ENCODE assay signal across 29 mouse cellular contexts in genomic region chr3:146380874-146381273, GRCm38 (mm10). TPM values are rescaled to one million over a fixed set of nuclear protein-coding genes. Genes with fewer than 3 reads are reported as not detected.
A peak's percentile ranks its signal among the peaks of the same experiment; 100 is the strongest.
DNase-seq lines count a peak whose midpoint lies in the region; ATAC-seq and TF ChIP-seq lines count a peak whose summit lies in the region.
"Had no signal": no experiment of that assay in that cellular context is flagged by ENCODE, and none has a peak within 500 bp of the region (broad histone marks: within the 10 kb centered on the region; RNA-seq: fewer than 3 reads in every experiment).

No protein-coding gene starts in this region.

- H3K4me3 ChIP-seq in forebrain, postnatal 0 days (ENCODE audit: low read depth, low read length): no peak overlapping the region
- H3K4me3 ChIP-seq in forebrain, embryonic 13.5 days: no peak overlapping the region
- no peak overlapping the region for H3K4me3 ChIP-seq in heart, embryonic 10.5 days
- H3K4me3 ChIP-seq in liver, embryonic 13.5 days (replicated peaks): no peak overlapping the region
- no peak overlapping the region for H3K4me3 ChIP-seq in liver, postnatal 0 days (ENCODE audit: low read depth, low read length)
- H3K4me3 ChIP-seq: embryonic facial prominence, embryonic 12.5 days; embryonic facial prominence, embryonic 15.5 days; forebrain, embryonic 12.5 days; gastrocnemius, adult 2 months; heart, adult 2 months; heart, embryonic 12.5 days; heart, embryonic 15.5 days; hindbrain, embryonic 12.5 days; hindbrain, embryonic 15.5 days had no signal

- no peaks in the 10 kb centered on the region for H3K36me3 ChIP-seq in forebrain, postnatal 0 days (ENCODE audit: insufficient read depth)
- H3K36me3 ChIP-seq in forebrain, embryonic 13.5 days (ENCODE audit: poor library complexity, severe bottlenecking): no peaks in the 10 kb centered on the region
- H3K36me3 ChIP-seq in heart, embryonic 10.5 days: no peaks in the 10 kb centered on the region
- H3K36me3 ChIP-seq in liver, embryonic 13.5 days: no peaks in the 10 kb centered on the region
- H3K36me3 ChIP-seq in liver, postnatal 0 days (replicated peaks; ENCODE audit: insufficient read depth, low read length): no peaks in the 10 kb centered on the region
- H3K36me3 ChIP-seq: embryonic facial prominence, embryonic 12.5 days; embryonic facial prominence, embryonic 15.5 days; forebrain, embryonic 12.5 days; G1E; heart, embryonic 12.5 days; heart, embryonic 15.5 days; hindbrain, embryonic 12.5 days; hindbrain, embryonic 15.5 days had no signal

- ATAC-seq in forebrain, postnatal 0 days: peak; percentile 16; the same call in 1 of the 2 replicates
- no peak for ATAC-seq in forebrain, embryonic 13.5 days
- no peak for ATAC-seq in liver, embryonic 13.5 days (ENCODE audit: low read depth)
- ATAC-seq in liver, postnatal 0 days: no peak
- ATAC-seq: Patski had no signal

- no peak for DNase-seq in forebrain, postnatal 0 days
- DNase-seq in heart, embryonic 10.5 days (ENCODE audit: low spot score): peak; percentile 9
- no peak for DNase-seq in heart, adult 18-20 months
- no peak for DNase-seq in liver, embryonic 13.5 days
- no peak for DNase-seq in liver, postnatal 0 days
- DNase-seq in testis, postnatal 10 days (ENCODE audit: low spot score): no peak
- DNase-seq: adrenal gland, postnatal 10 days; adrenal gland, postnatal 36 days; B cell, adult 2 months; cerebellum, adult 11 months; cerebellum, adult 2 months; cerebellum, adult 9-11 months; cerebellum, postnatal 25 days; gastrocnemius, adult 2 months; gastrocnemius, postnatal 14 days; heart, adult 2 months; heart, postnatal 10 days; heart, postnatal 36 days had no signal

- no peaks in the 10 kb centered on the region for H3K9me3 ChIP-seq in forebrain, postnatal 0 days (ENCODE audit: low read length)
- peaks cover 5% of the 10 kb centered on the region; the same call in 1 of the 2 replicates for H3K9me3 ChIP-seq in forebrain, embryonic 13.5 days (replicated peaks)
- H3K9me3 ChIP-seq in heart, embryonic 10.5 days: no peaks in the 10 kb centered on the region; the same call in 1 of the 2 replicates
- H3K9me3 ChIP-seq in liver, embryonic 13.5 days (replicated peaks): 0 out of 2 replicates have a peak, but pooled peaks cover 6% of the 10 kb centered on the region
- H3K9me3 ChIP-seq in liver, postnatal 0 days (ENCODE audit: low read length): peaks cover 3% of the 10 kb centered on the region; the same call in 1 of the 2 replicates
- H3K9me3 ChIP-seq: embryonic facial prominence, embryonic 12.5 days; embryonic facial prominence, embryonic 15.5 days; heart, embryonic 15.5 days; hindbrain, embryonic 15.5 days had no signal

- no peak for TF ChIP-seq EP300 in liver, postnatal 0 days (IDR thresholded peaks at IDR 0.05; ENCODE audit: low read depth)

- H3K9ac ChIP-seq in forebrain, postnatal 0 days: no peak overlapping the region
- H3K9ac ChIP-seq in forebrain, embryonic 13.5 days: no peak overlapping the region
- H3K9ac ChIP-seq in liver, embryonic 13.5 days: no peak overlapping the region
- no peak overlapping the region for H3K9ac ChIP-seq in liver, postnatal 0 days (replicated peaks)
- H3K9ac ChIP-seq: embryonic facial prominence, embryonic 12.5 days; embryonic facial prominence, embryonic 15.5 days; forebrain, embryonic 12.5 days; heart, embryonic 12.5 days; heart, embryonic 15.5 days; hindbrain, embryonic 12.5 days; hindbrain, embryonic 15.5 days had no signal

- H3K4me2 ChIP-seq in forebrain, postnatal 0 days (ENCODE audit: low read depth): no peak overlapping the region
- no peak overlapping the region for H3K4me2 ChIP-seq in forebrain, embryonic 13.5 days
- H3K4me2 ChIP-seq in liver, embryonic 13.5 days: no peak overlapping the region
- H3K4me2 ChIP-seq in liver, postnatal 0 days (ENCODE audit: low read depth, low read length): no peak overlapping the region
- H3K4me2 ChIP-seq: embryonic facial prominence, embryonic 12.5 days; embryonic facial prominence, embryonic 15.5 days; heart, embryonic 15.5 days; hindbrain, embryonic 12.5 days; hindbrain, embryonic 15.5 days had no signal

- H3K27me3 ChIP-seq in forebrain, postnatal 0 days (ENCODE audit: insufficient read depth, low read length): no peaks in the 10 kb centered on the region
- H3K27me3 ChIP-seq in forebrain, embryonic 13.5 days: no peaks in the 10 kb centered on the region
- H3K27me3 ChIP-seq in heart, embryonic 10.5 days (ENCODE audit: insufficient read depth, poor library complexity, severe bottlenecking): no peaks in the 10 kb centered on the region
- no peaks in the 10 kb centered on the region for H3K27me3 ChIP-seq in liver, embryonic 13.5 days
- no peaks in the 10 kb centered on the region for H3K27me3 ChIP-seq in liver, postnatal 0 days (ENCODE audit: insufficient read depth, low read length)
- H3K27me3 ChIP-seq: CH12.LX; embryonic facial prominence, embryonic 12.5 days; embryonic facial prominence, embryonic 15.5 days; heart, embryonic 12.5 days; heart, embryonic 15.5 days; Patski had no signal

- no peaks in the 10 kb centered on the region for H3K4me1 ChIP-seq in forebrain, postnatal 0 days (ENCODE audit: insufficient read depth)
- peaks cover 13% of the 10 kb centered on the region for H3K4me1 ChIP-seq in forebrain, embryonic 13.5 days
- peaks cover 16% of the 10 kb centered on the region; the same call in 1 of the 2 replicates for H3K4me1 ChIP-seq in heart, embryonic 10.5 days
- peaks cover 62% of the 10 kb centered on the region for H3K4me1 ChIP-seq in liver, embryonic 13.5 days (replicated peaks)
- peaks cover 12% of the 10 kb centered on the region for H3K4me1 ChIP-seq in liver, postnatal 0 days (ENCODE audit: insufficient read depth)
- H3K4me1 ChIP-seq: embryonic facial prominence, embryonic 12.5 days; embryonic facial prominence, embryonic 15.5 days; heart, embryonic 15.5 days had no signal

- no peak for TF ChIP-seq CTCF in forebrain, postnatal 0 days (IDR thresholded peaks at IDR 0.05; ENCODE audit: low read depth)
- TF ChIP-seq CTCF in liver, postnatal 0 days (IDR thresholded peaks at IDR 0.05; ENCODE audit: low read depth): no peak

- H3K27ac ChIP-seq in forebrain, postnatal 0 days (ENCODE audit: low read depth, low read length): no peak overlapping the region
- H3K27ac ChIP-seq in forebrain, embryonic 13.5 days: no peak overlapping the region
- no peak overlapping the region for H3K27ac ChIP-seq in heart, embryonic 10.5 days
- H3K27ac ChIP-seq in liver, embryonic 13.5 days: 0 out of 2 replicates have a peak overlapping the region, but pooled peaks have one; percentile 31
- no peak overlapping the region for H3K27ac ChIP-seq in liver, postnatal 0 days (ENCODE audit: low read depth)
- H3K27ac ChIP-seq: embryonic facial prominence, embryonic 12.5 days; embryonic facial prominence, embryonic 15.5 days; gastrocnemius, adult 2 months; heart, adult 2 months; heart, embryonic 15.5 days; hindbrain, embryonic 15.5 days had no signal

- 68% methylated on average over 2 of the region's 2 CpGs for WGBS in forebrain, postnatal 0 days
- 92% methylated on average over 2 of the region's 2 CpGs for WGBS in forebrain, embryonic 13.5 days
- 96% methylated on average over 2 of the region's 2 CpGs for WGBS in heart, embryonic 10.5 days
- WGBS in liver, embryonic 13.5 days (ENCODE audit: insufficient replicate concordance): 92% methylated on average over 2 of the region's 2 CpGs
- WGBS in liver, postnatal 0 days (ENCODE audit: insufficient replicate concordance): 94% methylated on average over 2 of the region's 2 CpGs

RNA-seq across cellular contexts. Expression of gene Ssx2ip, which starts 23.6 kb away (rescaled TPM):
- total RNA-seq in forebrain, postnatal 0 days (2014; rRNA removed): 43.2 and 43.5 TPM in 2 replicates
- polyA plus RNA-seq in forebrain, postnatal 0 days (2015; fragmentation: Nextera tagmentation; extraction: Ambion mirVana): 19.8 and 26.6 TPM in 2 replicates
- polyA plus RNA-seq in forebrain, embryonic 13.5 days (2015; fragmentation: Nextera tagmentation; extraction: Ambion mirVana): 22.8 and 23.3 TPM in 2 replicates
- polyA plus RNA-seq in heart, embryonic 10.5 days (2016; fragmentation: Nextera tagmentation; extraction: Ambion mirVana): 29.8 and 35.8 TPM in 2 replicates
- 10 to 100 TPM; 13.0 to 15.1 TPM for total RNA-seq in heart, adult 18-20 months (2021)
- 105 and 130 TPM in 2 replicates for polyA plus RNA-seq in liver, embryonic 13.5 days (2015; fragmentation: Nextera tagmentation; extraction: Ambion mirVana)
- polyA plus RNA-seq in liver, postnatal 0 days (2015; fragmentation: Nextera tagmentation; extraction: Ambion mirVana): 19.3 and 22.4 TPM in 2 replicates
